Mouse (Mus musculus): ENCODE results near the gene Pitpnb. TPM values are rescaled to one million over a fixed set of nuclear protein-coding genes. Genes with fewer than 3 reads are reported as not detected.
A peak's percentile ranks its signal among the peaks of the same experiment; 100 is the strongest.

Gene Pitpnb
- polyA plus RNA-seq, 1 experiment from 2014 or later: 107 TPM

- H3K36me3 ChIP-seq (ENCODE audit: control insufficient read depth, insufficient read depth): no peaks in the 10 kb centered on the region
- no peak overlapping the region for H3K9ac ChIP-seq (replicated peaks; ENCODE audit: low read depth, low read length)
- no peak overlapping the region for H3K4me2 ChIP-seq (ENCODE audit: low read length)
- no peaks in the 10 kb centered on the region for H3K9me3 ChIP-seq (ENCODE audit: control insufficient read depth, low read length)
- no peak overlapping the region for H3K27ac ChIP-seq (ENCODE audit: low read length)
- WGBS: 60% methylated on average over 19 of the region's 19 CpGs
- H3K4me3 ChIP-seq (replicated peaks; ENCODE audit: low read length): no peak overlapping the region
- H3K27me3 ChIP-seq (replicated peaks; ENCODE audit: control insufficient read depth, insufficient read depth, low read length): no peaks in the 10 kb centered on the region
- ATAC-seq: no peak
- no peaks in the 10 kb centered on the region; the same call in 1 of the 2 replicates for H3K4me1 ChIP-seq (replicated peaks; ENCODE audit: control insufficient read depth, insufficient read depth, low read length)
Measured at GRCm38 (mm10) chr5:111401879-111402650, 71.5 kb downstream of the Pitpnb start.

DNA sequence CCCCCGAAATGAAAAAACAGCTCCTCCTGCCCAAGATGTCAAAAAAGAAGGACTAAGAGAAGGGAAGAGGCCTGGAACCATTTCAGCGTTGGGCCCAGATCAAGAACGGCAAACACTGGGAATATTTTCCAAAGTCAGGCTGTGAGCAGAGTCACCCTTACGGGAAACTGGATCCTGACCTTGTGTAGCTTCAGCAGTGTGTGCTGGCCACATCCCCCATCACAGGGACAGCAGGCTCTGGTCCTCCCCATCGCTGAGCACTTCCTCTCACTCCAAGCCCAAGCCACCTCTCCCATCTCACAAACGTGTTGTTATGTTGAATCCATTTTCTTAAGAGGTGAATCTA, 72.1 kb downstream of the Pitpnb start:
- WGBS: 81% methylated on average over 6 of the region's 6 CpGs

DNA sequence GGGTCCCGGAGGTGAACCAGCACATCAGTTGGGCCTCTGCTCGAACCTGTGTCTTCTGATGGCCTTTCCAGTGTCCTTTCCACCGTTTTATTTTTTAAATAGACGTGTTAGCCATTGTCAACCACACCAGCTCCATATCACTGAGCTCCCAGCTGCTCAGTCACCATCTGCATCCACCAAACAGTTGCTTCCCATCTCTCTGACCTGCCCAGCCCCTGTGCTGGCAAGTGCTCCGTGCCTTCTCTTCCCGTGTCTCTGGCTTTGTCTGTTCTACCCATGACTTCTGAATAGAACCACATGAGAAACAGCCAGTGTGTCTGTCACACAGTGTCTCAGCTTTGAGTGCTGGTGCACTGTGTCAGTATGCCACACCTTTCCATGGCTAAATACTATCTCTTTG, 74.2 kb downstream of the Pitpnb start:
- H3K4me1 ChIP-seq (replicated peaks; ENCODE audit: control insufficient read depth, insufficient read depth, low read length): peaks cover 10% of the 10 kb centered on the region
- 86% methylated on average over 6 of the region's 6 CpGs for whole genome bisulfite sequencing
- no peak for ATAC-seq
- H3K4me2 ChIP-seq (ENCODE audit: low read length): no peak overlapping the region
- H3K4me3 ChIP-seq (replicated peaks; ENCODE audit: low read length): no peak overlapping the region
- no peaks in the 10 kb centered on the region for H3K36me3 ChIP-seq (ENCODE audit: control insufficient read depth, insufficient read depth)
- no peaks in the 10 kb centered on the region for H3K9me3 ChIP-seq (ENCODE audit: control insufficient read depth, low read length)
- H3K27ac ChIP-seq (ENCODE audit: low read length): no peak overlapping the region
- no peak overlapping the region for H3K9ac ChIP-seq (replicated peaks; ENCODE audit: low read depth, low read length)
- H3K27me3 ChIP-seq (replicated peaks; ENCODE audit: control insufficient read depth, insufficient read depth, low read length): no peaks in the 10 kb centered on the region

More for the DNA sequence above, 72.1 kb downstream of the Pitpnb start:
- no peaks in the 10 kb centered on the region; the same call in 1 of the 2 replicates for H3K4me1 ChIP-seq (replicated peaks; ENCODE audit: control insufficient read depth, insufficient read depth, low read length)
- no peak overlapping the region for H3K9ac ChIP-seq (replicated peaks; ENCODE audit: low read depth, low read length)
- H3K27me3 ChIP-seq (replicated peaks; ENCODE audit: control insufficient read depth, insufficient read depth, low read length): no peaks in the 10 kb centered on the region
- H3K4me3 ChIP-seq (replicated peaks; ENCODE audit: low read length): no peak overlapping the region
- no peaks in the 10 kb centered on the region for H3K36me3 ChIP-seq (ENCODE audit: control insufficient read depth, insufficient read depth)
- H3K9me3 ChIP-seq (ENCODE audit: control insufficient read depth, low read length): no peaks in the 10 kb centered on the region
- no peak overlapping the region for H3K27ac ChIP-seq (ENCODE audit: low read length)
- H3K4me2 ChIP-seq (ENCODE audit: low read length): no peak overlapping the region
- no peak for ATAC-seq

- WGBS: 16% methylated on average over 14 of the region's 14 CpGs
- Histone ChIP-seq H3K4me3 (replicated peaks; ENCODE audit: low read length) (no peak overlapping the region), H3K36me3 (ENCODE audit: control insufficient read depth, insufficient read depth) (no peaks in the 10 kb centered on the region), H3K27me3 (replicated peaks; ENCODE audit: control insufficient read depth, insufficient read depth, low read length) (no peaks in the 10 kb centered on the region), H3K9ac (replicated peaks; ENCODE audit: low read depth, low read length) (no peak overlapping the region), H3K4me2 (ENCODE audit: low read length) (no peak overlapping the region), H3K9me3 (ENCODE audit: control insufficient read depth, low read length) (no peaks in the 10 kb centered on the region), H3K4me1 (replicated peaks; ENCODE audit: control insufficient read depth, insufficient read depth, low read length) (peaks cover 11% of the 10 kb centered on the region), H3K27ac (ENCODE audit: low read length) (no peak overlapping the region)
- peak; percentile 45; the same call in 1 of the 2 replicates for ATAC-seq
Measured at GRCm38 (mm10) chr5:111408470-111409105, 78.0 kb downstream of the Pitpnb start.

GRCm38 (mm10) chr5:111409412-111410044, 79.0 kb downstream of the Pitpnb start:
- 20% methylated on average over 1 of the region's 1 CpGs for WGBS
- Histone ChIP-seq H3K36me3 (ENCODE audit: control insufficient read depth, insufficient read depth) (no peaks in the 10 kb centered on the region), H3K4me3 (replicated peaks; ENCODE audit: low read length) (no peak overlapping the region), H3K4me2 (ENCODE audit: low read length) (no peak overlapping the region), H3K9ac (replicated peaks; ENCODE audit: low read depth, low read length) (no peak overlapping the region), H3K27ac (ENCODE audit: low read length) (no peak overlapping the region), H3K9me3 (ENCODE audit: control insufficient read depth, low read length) (no peaks in the 10 kb centered on the region), H3K4me1 (replicated peaks; ENCODE audit: control insufficient read depth, insufficient read depth, low read length) (peaks cover 20% of the 10 kb centered on the region), H3K27me3 (replicated peaks; ENCODE audit: control insufficient read depth, insufficient read depth, low read length) (no peaks in the 10 kb centered on the region)
- no peak for ATAC-seq

- Histone ChIP-seq H3K4me1 (replicated peaks; ENCODE audit: control insufficient read depth, insufficient read depth, low read length) (peaks cover 31% of the 10 kb centered on the region), H3K4me3 (replicated peaks; ENCODE audit: low read length) (no peak overlapping the region), H3K27me3 (replicated peaks; ENCODE audit: control insufficient read depth, insufficient read depth, low read length) (no peaks in the 10 kb centered on the region), H3K9ac (replicated peaks; ENCODE audit: low read depth, low read length) (no peak overlapping the region), H3K9me3 (ENCODE audit: control insufficient read depth, low read length) (no peaks in the 10 kb centered on the region), H3K36me3 (ENCODE audit: control insufficient read depth, insufficient read depth) (no peaks in the 10 kb centered on the region), H3K4me2 (ENCODE audit: low read length) (no peak overlapping the region), H3K27ac (ENCODE audit: low read length) (no peak overlapping the region)
- WGBS: 80% methylated on average over 3 of the region's 3 CpGs
- no peak for ATAC-seq
Measured at GRCm38 (mm10) chr5:111410665-111411064, 80.1 kb downstream of the Pitpnb start.

DNA sequence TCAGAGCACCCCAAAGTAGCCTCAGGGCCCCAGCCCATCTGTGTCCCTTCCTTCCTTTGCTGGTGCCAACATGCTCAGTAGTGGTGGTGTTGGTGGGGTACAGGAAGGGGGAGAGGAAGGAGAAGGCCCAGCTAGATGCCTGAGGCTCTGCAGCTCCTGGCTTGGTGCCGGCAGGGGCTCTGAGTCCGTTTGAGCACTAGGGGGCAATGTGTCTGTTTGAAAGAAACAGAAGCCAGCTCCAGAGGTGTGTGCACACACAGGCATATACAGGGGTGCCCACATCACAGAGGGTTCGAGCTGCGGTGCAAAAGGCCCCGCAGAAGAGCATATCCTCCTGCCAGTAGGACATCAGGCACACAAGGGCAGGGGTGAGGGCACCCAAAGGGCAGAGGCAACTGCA, 83.6 kb downstream of the Pitpnb start:
- H3K9me3 ChIP-seq (ENCODE audit: control insufficient read depth, low read length): no peaks in the 10 kb centered on the region
- peak overlapping the region; percentile 68 for H3K4me2 ChIP-seq (ENCODE audit: low read length)
- H3K9ac ChIP-seq (replicated peaks; ENCODE audit: low read depth, low read length): peak overlapping the region; percentile 89
- 1% methylated on average over 5 of the region's 5 CpGs for WGBS
- peaks cover 23% of the 10 kb centered on the region for H3K4me1 ChIP-seq (replicated peaks; ENCODE audit: control insufficient read depth, insufficient read depth, low read length)
- peak overlapping the region; percentile 71 for H3K4me3 ChIP-seq (replicated peaks; ENCODE audit: low read length)
- H3K27ac ChIP-seq (ENCODE audit: low read length): peak overlapping the region; percentile 98
- ATAC-seq: peak; percentile 37
- no peaks in the 10 kb centered on the region for H3K27me3 ChIP-seq (replicated peaks; ENCODE audit: control insufficient read depth, insufficient read depth, low read length)
- no peaks in the 10 kb centered on the region for H3K36me3 ChIP-seq (ENCODE audit: control insufficient read depth, insufficient read depth)

DNA sequence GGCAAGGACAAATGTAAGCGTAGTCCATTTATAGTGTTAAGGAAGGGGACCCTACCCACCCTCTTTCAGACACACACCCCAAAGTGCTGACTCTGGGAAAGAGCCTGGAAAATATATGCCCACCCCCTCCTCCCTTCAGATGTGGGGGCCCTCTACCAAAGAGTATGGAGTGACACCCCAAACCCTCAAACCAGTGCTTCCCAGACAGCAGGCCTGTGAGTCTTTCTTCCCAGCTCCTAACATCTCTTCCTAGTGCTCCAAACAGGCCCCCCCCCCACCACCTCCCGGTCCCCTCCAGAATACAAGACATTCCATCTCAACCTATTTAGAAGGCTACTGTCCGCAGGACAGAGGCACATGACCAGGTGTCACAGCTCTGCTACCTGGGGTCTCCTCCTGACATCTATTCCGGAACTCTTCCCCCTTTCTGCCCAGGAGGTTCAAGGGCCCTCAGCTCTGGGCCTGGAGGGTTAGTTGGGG, 84.2 kb downstream of the Pitpnb start:
- peaks cover 25% of the 10 kb centered on the region for H3K4me1 ChIP-seq (replicated peaks; ENCODE audit: control insufficient read depth, insufficient read depth, low read length)
- WGBS: 33% methylated on average over 4 of the region's 4 CpGs

GRCm38 (mm10) chr5:111415575-111415974, 85.0 kb downstream of the Pitpnb start:
- Histone ChIP-seq H3K27ac (ENCODE audit: low read length) (peak overlapping the region; percentile 98), H3K4me2 (ENCODE audit: low read length) (peak overlapping the region; percentile 68), H3K36me3 (ENCODE audit: control insufficient read depth, insufficient read depth) (peaks cover 3% of the 10 kb centered on the region), H3K27me3 (replicated peaks; ENCODE audit: control insufficient read depth, insufficient read depth, low read length) (no peaks in the 10 kb centered on the region), H3K4me1 (replicated peaks; ENCODE audit: control insufficient read depth, insufficient read depth, low read length) (peaks cover 28% of the 10 kb centered on the region), H3K9me3 (ENCODE audit: control insufficient read depth, low read length) (no peaks in the 10 kb centered on the region), H3K4me3 (replicated peaks; ENCODE audit: low read length) (peak overlapping the region; percentile 71), H3K9ac (replicated peaks; ENCODE audit: low read depth, low read length) (peak overlapping the region; percentile 89)
- 2% methylated on average over 14 of the region's 14 CpGs for WGBS
- no peak for ATAC-seq

More for the DNA sequence above, 84.2 kb downstream of the Pitpnb start:
- Histone ChIP-seq H3K27me3 (replicated peaks; ENCODE audit: control insufficient read depth, insufficient read depth, low read length) (no peaks in the 10 kb centered on the region), H3K9ac (replicated peaks; ENCODE audit: low read depth, low read length) (peak overlapping the region; percentile 89), H3K27ac (ENCODE audit: low read length) (peak overlapping the region; percentile 98), H3K4me2 (ENCODE audit: low read length) (peak overlapping the region; percentile 68), H3K4me3 (replicated peaks; ENCODE audit: low read length) (peak overlapping the region; percentile 71), H3K36me3 (ENCODE audit: control insufficient read depth, insufficient read depth) (no peaks in the 10 kb centered on the region), H3K9me3 (ENCODE audit: control insufficient read depth, low read length) (no peaks in the 10 kb centered on the region)
- no peak for ATAC-seq
